ENCODE assay signal across 26 mouse cellular contexts in genomic region chr9:106361140-106361539, GRCm38 (mm10). TPM values are rescaled to one million over a fixed set of nuclear protein-coding genes. Genes with fewer than 3 reads are reported as not detected.
DNase-seq lines count a peak whose midpoint lies in the region; ATAC-seq and TF ChIP-seq lines count a peak whose summit lies in the region.
"Had no signal": no experiment of that assay in that cellular context is flagged by ENCODE, and none has a peak within 500 bp of the region (broad histone marks: within the 10 kb centered on the region; RNA-seq: fewer than 3 reads in every experiment).

No protein-coding gene starts in this region.

- H3K9ac ChIP-seq in intestine, postnatal 0 days (ENCODE audit: low read depth, low read length): no peak overlapping the region
- H3K9ac ChIP-seq in intestine, embryonic 15.5 days: no peak overlapping the region
- H3K9ac ChIP-seq: embryonic facial prominence, embryonic 13.5 days; heart, embryonic 13.5 days; hindbrain, embryonic 13.5 days; limb, embryonic 13.5 days; liver, embryonic 12.5 days had no signal

- WGBS in intestine, postnatal 0 days: 60% methylated on average over 6 of the region's 6 CpGs
- 76% methylated on average over 6 of the region's 6 CpGs for WGBS in intestine, embryonic 15.5 days
- WGBS in macrophage (ENCODE audit: missing documents): 77% methylated on average over 6 of the region's 6 CpGs

- H3K4me2 ChIP-seq in intestine, postnatal 0 days (replicated peaks; ENCODE audit: low read depth): no peak overlapping the region
- no peak overlapping the region for H3K4me2 ChIP-seq in intestine, embryonic 15.5 days (replicated peaks)
- H3K4me2 ChIP-seq: embryonic facial prominence, embryonic 13.5 days; heart, embryonic 13.5 days; hindbrain, embryonic 13.5 days; limb, embryonic 13.5 days; liver, embryonic 12.5 days had no signal

- no peak overlapping the region for H3K4me3 ChIP-seq in intestine, postnatal 0 days (ENCODE audit: low read depth, low read length)
- no peak overlapping the region for H3K4me3 ChIP-seq in intestine, embryonic 15.5 days (replicated peaks)
- no peak overlapping the region for H3K4me3 ChIP-seq in testis, adult 2 months (ENCODE audit: control insufficient read depth, low read depth, low read length)
- H3K4me3 ChIP-seq in macrophage (ENCODE audit: inconsistent target): no peak overlapping the region
- H3K4me3 ChIP-seq: embryonic facial prominence, embryonic 13.5 days; erythroblast, embryonic 14.5 days; heart, embryonic 13.5 days; hindbrain, embryonic 13.5 days; limb, embryonic 13.5 days; liver, embryonic 12.5 days had no signal

- peaks cover 2% of the 10 kb centered on the region; the same call in 1 of the 2 replicates for H3K79me2 ChIP-seq in macrophage (ENCODE audit: inconsistent target)

- no peak for TF ChIP-seq POLR2A in testis, adult 2 months (IDR thresholded peaks at IDR 0.05; ENCODE audit: control insufficient read depth, low read depth, low read length)

- no peaks in the 10 kb centered on the region for H3K27me3 ChIP-seq in intestine, postnatal 0 days (replicated peaks; ENCODE audit: control insufficient read depth, insufficient read depth, low read length)
- H3K27me3 ChIP-seq in intestine, embryonic 15.5 days (replicated peaks): no peaks in the 10 kb centered on the region
- H3K27me3 ChIP-seq in testis, adult 2 months (ENCODE audit: control insufficient read depth, insufficient read depth, low read length): no peaks in the 10 kb centered on the region
- H3K27me3 ChIP-seq: embryonic facial prominence, embryonic 13.5 days; heart, embryonic 13.5 days; hindbrain, embryonic 13.5 days; limb, embryonic 13.5 days had no signal

- H3K9me3 ChIP-seq in intestine, postnatal 0 days (ENCODE audit: control insufficient read depth): no peaks in the 10 kb centered on the region
- no peaks in the 10 kb centered on the region for H3K9me3 ChIP-seq in intestine, embryonic 15.5 days
- H3K9me3 ChIP-seq: embryonic facial prominence, embryonic 13.5 days; heart, embryonic 13.5 days; hindbrain, embryonic 13.5 days; limb, embryonic 13.5 days; liver, embryonic 12.5 days had no signal

- H3K36me3 ChIP-seq in intestine, postnatal 0 days (ENCODE audit: control insufficient read depth, insufficient read depth): no peaks in the 10 kb centered on the region
- no peaks in the 10 kb centered on the region for H3K36me3 ChIP-seq in intestine, embryonic 15.5 days
- no peaks in the 10 kb centered on the region for H3K36me3 ChIP-seq in testis, adult 2 months (ENCODE audit: control insufficient read depth, insufficient read depth, low read length)
- no peaks in the 10 kb centered on the region for H3K36me3 ChIP-seq in macrophage (ENCODE audit: inconsistent target)
- H3K36me3 ChIP-seq: embryonic facial prominence, embryonic 13.5 days; heart, embryonic 13.5 days; hindbrain, embryonic 13.5 days; limb, embryonic 13.5 days; liver, embryonic 12.5 days had no signal

- no peak for DNase-seq in testis, postnatal 10 days (ENCODE audit: low spot score)
- peak; percentile 50 for DNase-seq in Muller cell, postnatal 12 days (ENCODE audit: inconsistent ontology term)
- DNase-seq in thymus, postnatal 4 days: no peak
- no peak for DNase-seq in left cerebral cortex, adult 9 months (ENCODE audit: low spot score in 2 of 2)
- DNase-seq: adrenal gland, adult 2 months; cerebellum, adult 18-20 months; cerebellum, postnatal 14 days; gastrocnemius, postnatal 25 days; heart, adult 18-20 months; heart, postnatal 14 days; kidney, adult 2 months; kidney, postnatal 14 days; midbrain, embryonic 14.5 days; right cerebral cortex, postnatal 14 days; thymus, postnatal 25 days had no signal

- H3K27ac ChIP-seq in intestine, postnatal 0 days (ENCODE audit: low read depth, low read length): no peak overlapping the region
- no peak overlapping the region for H3K27ac ChIP-seq in intestine, embryonic 15.5 days
- no peak overlapping the region for H3K27ac ChIP-seq in testis, adult 2 months (ENCODE audit: control insufficient read depth, insufficient read depth, low read depth, low read length)
- peak overlapping the region; percentile 7; the same call in 1 of the 2 replicates for H3K27ac ChIP-seq in macrophage
- H3K27ac ChIP-seq: embryonic facial prominence, embryonic 13.5 days; heart, embryonic 13.5 days; hindbrain, embryonic 13.5 days; limb, embryonic 13.5 days; liver, embryonic 12.5 days had no signal

- peak; percentile 53 for ATAC-seq in intestine, postnatal 0 days
- no peak for ATAC-seq in intestine, embryonic 15.5 days
- ATAC-seq: forebrain, embryonic 14.5 days; liver, embryonic 12.5 days had no signal

- H3K4me1 ChIP-seq in intestine, postnatal 0 days (replicated peaks; ENCODE audit: control insufficient read depth, insufficient read depth, low read length): 0 out of 2 replicates have a peak, but pooled peaks cover 2% of the 10 kb centered on the region
- peaks cover 9% of the 10 kb centered on the region for H3K4me1 ChIP-seq in intestine, embryonic 15.5 days (replicated peaks)
- no peaks in the 10 kb centered on the region for H3K4me1 ChIP-seq in testis, adult 2 months (ENCODE audit: control insufficient read depth, insufficient read depth, low read length)

- TF ChIP-seq CTCF in intestine, postnatal 0 days (IDR thresholded peaks at IDR 0.05; ENCODE audit: low read depth): no peak
- TF ChIP-seq CTCF in testis, adult 2 months (IDR thresholded peaks at IDR 0.05; ENCODE audit: control insufficient read depth, insufficient read depth, insufficient replicate concordance, low read depth, low read length): 0 out of 2 replicates have a peak, but pooled peaks have one; percentile 6

RNA-seq across cellular contexts. Expression of gene Dusp7, which starts 7.3 kb away (rescaled TPM):
- polyA plus RNA-seq in intestine, postnatal 0 days (2015; fragmentation: Nextera tagmentation; extraction: Ambion mirVana): 4.6 TPM in 2 replicates
- 10.0 and 10.3 TPM in 2 replicates for polyA plus RNA-seq in intestine, embryonic 15.5 days (2015; fragmentation: Nextera tagmentation; extraction: Ambion mirVana)
- polyA plus RNA-seq in testis, adult 2 months (2012; rRNA removed): 3.1 and 3.3 TPM in 2 replicates
- total RNA-seq in macrophage (2018; cell fraction: chromatin; rRNA removed): 10 to 100 TPM in 19 of 26 experiments, 1 to 10 TPM in 7; 4.1 to 46.7 (median 12.6) TPM
- 10 to 100 TPM; 32.4 to 87.1 (median 54.1) TPM for total RNA-seq in macrophage (2018; cell fraction: cytosol; rRNA removed)
- 10 to 100 TPM; 16.5 to 77.6 (median 30.5) TPM for total RNA-seq in macrophage (2018; cell fraction: nucleus; rRNA removed)
- polyA plus RNA-seq in macrophage (2018): 58.0 to 112 TPM (median 63.3 TPM) in 3 replicates
